Mouse (Mus musculus) thymus, adult 2 months (tissue): Measurements from ENCODE around the gene Exoc6b.

Experiments used
- CTCF ChIP-seq: fragments of 200-500 bp; IDR thresholded peaks from 2 replicates; pipeline ENCODE4 v1.5.1; 2012; ENCODE audit warnings: mild to moderate bottlenecking, control low read depth, low read length, moderate library complexity, borderline replicate concordance; ENCODE audit not compliant: control insufficient read depth, poor library complexity, insufficient read depth; ENCODE audit errors: extremely low read depth
- POLR2A ChIP-seq: fragments of 200-500 bp; IDR thresholded peaks from 2 replicates; pipeline ENCODE4 v1.6.1; 2012; ENCODE audit warnings: mild to moderate bottlenecking, low read length, control low read depth, moderate library complexity; ENCODE audit not compliant: control insufficient read depth, poor library complexity, insufficient read depth; ENCODE audit errors: extremely low read depth

- no peak for TF ChIP-seq CTCF
- TF ChIP-seq POLR2A, result no peak
These were observed 408.3 kb downstream of the Exoc6b start for GRCm38 (mm10) chr6:84660982-84661381.
